14 mouse cellular contexts compared by ENCODE assay signal in genomic region chr11:115906116-115906515, GRCm38 (mm10). TPM values are rescaled to one million over a fixed set of nuclear protein-coding genes. Genes with fewer than 3 reads are reported as not detected.
DNase-seq lines count a peak whose midpoint lies in the region; ATAC-seq and TF ChIP-seq lines count a peak whose summit lies in the region.
"Had no signal": no experiment of that assay in that cellular context is flagged by ENCODE, and none has a peak within 500 bp of the region (broad histone marks: within the 10 kb centered on the region; RNA-seq: fewer than 3 reads in every experiment).

No protein-coding gene starts in this region.

- no peak overlapping the region for H3K4me3 ChIP-seq in hindbrain, embryonic 10.5 days
- H3K4me3 ChIP-seq in hindbrain, embryonic 14.5 days (replicated peaks; ENCODE audit: low read length): no peak overlapping the region
- H3K4me3 ChIP-seq in stomach, postnatal 0 days (ENCODE audit: low read depth, low read length): no peak overlapping the region

- H3K4me2 ChIP-seq in hindbrain, embryonic 14.5 days (replicated peaks): no peak overlapping the region
- no peak overlapping the region for H3K4me2 ChIP-seq in stomach, postnatal 0 days (replicated peaks; ENCODE audit: low read depth)

- 62% methylated on average over 3 of the region's 3 CpGs for WGBS in hindbrain, embryonic 10.5 days
- WGBS in hindbrain, embryonic 14.5 days: 78% methylated on average over 3 of the region's 3 CpGs
- 76% methylated on average over 3 of the region's 3 CpGs for WGBS in stomach, postnatal 0 days

- no peak for TF ChIP-seq EP300 in stomach, postnatal 0 days (optimal IDR thresholded peaks at IDR 0.05)

- no peak overlapping the region for H3K9ac ChIP-seq in hindbrain, embryonic 14.5 days
- H3K9ac ChIP-seq in stomach, postnatal 0 days (ENCODE audit: low read length): peak overlapping the region; percentile 28; the same call in 1 of the 2 replicates

- no peak for TF ChIP-seq CTCF in stomach, postnatal 0 days (IDR thresholded peaks at IDR 0.05; ENCODE audit: low read depth)

- H3K27ac ChIP-seq in hindbrain, embryonic 10.5 days: peak overlapping the region; percentile 80
- H3K27ac ChIP-seq in hindbrain, embryonic 14.5 days: no peak overlapping the region
- peak overlapping the region; percentile 90 for H3K27ac ChIP-seq in stomach, postnatal 0 days (replicated peaks)

- DNase-seq in hindbrain, embryonic 10.5 days (ENCODE audit: low spot score): no peak
- DNase-seq in hindbrain, embryonic 14.5 days (ENCODE audit: low spot score): no peak
- DNase-seq in testis, postnatal 10 days (ENCODE audit: low spot score): peak; percentile 37
- DNase-seq in testis, postnatal 14 days (ENCODE audit: low spot score): no peak
- DNase-seq in kidney, postnatal 14 days: peak; percentile 39
- DNase-seq in stomach, postnatal 0 days (ENCODE audit: low spot score): no peak
- no peak for DNase-seq in layer of hippocampus, adult 18-20 months (ENCODE audit: low spot score in 2 of 2)

- peaks cover 47% of the 10 kb centered on the region for H3K36me3 ChIP-seq in hindbrain, embryonic 10.5 days
- 0 out of 2 replicates have a peak, but pooled peaks cover 8% of the 10 kb centered on the region for H3K36me3 ChIP-seq in hindbrain, embryonic 14.5 days (replicated peaks; ENCODE audit: control insufficient read depth, insufficient read depth)
- H3K36me3 ChIP-seq in stomach, postnatal 0 days (ENCODE audit: control insufficient read depth, insufficient read depth, low read length): no peaks in the 10 kb centered on the region

- no peak for ATAC-seq in hindbrain, embryonic 14.5 days (ENCODE audit: low FRiP score)
- no peak for ATAC-seq in stomach, postnatal 0 days (ENCODE audit: low FRiP score, low TSS enrichment)
- no peak for ATAC-seq in CD4-positive, CD25-positive, alpha-beta regulatory T cell, adult 4 months
- ATAC-seq: inflammation-experienced regulatory T-cells, adult 6 months had no signal

- peaks cover 55% of the 10 kb centered on the region for H3K4me1 ChIP-seq in hindbrain, embryonic 10.5 days (replicated peaks)
- H3K4me1 ChIP-seq in hindbrain, embryonic 14.5 days (replicated peaks; ENCODE audit: control insufficient read depth, insufficient read depth, low read length): no peaks in the 10 kb centered on the region
- H3K4me1 ChIP-seq in stomach, postnatal 0 days (replicated peaks; ENCODE audit: control insufficient read depth, insufficient read depth): peaks cover 15% of the 10 kb centered on the region

- no peaks in the 10 kb centered on the region for H3K27me3 ChIP-seq in hindbrain, embryonic 10.5 days (ENCODE audit: insufficient read depth, poor library complexity, severe bottlenecking)
- no peaks in the 10 kb centered on the region for H3K27me3 ChIP-seq in hindbrain, embryonic 14.5 days (ENCODE audit: control insufficient read depth, insufficient read depth, low read length)
- H3K27me3 ChIP-seq in stomach, postnatal 0 days (ENCODE audit: control insufficient read depth, insufficient read depth, low read length): no peaks in the 10 kb centered on the region
- H3K27me3 ChIP-seq: CH12.LX had no signal

- no peaks in the 10 kb centered on the region for H3K9me3 ChIP-seq in hindbrain, embryonic 10.5 days
- H3K9me3 ChIP-seq in hindbrain, embryonic 14.5 days (ENCODE audit: control insufficient read depth, low read length): no peaks in the 10 kb centered on the region
- no peaks in the 10 kb centered on the region for H3K9me3 ChIP-seq in stomach, postnatal 0 days (ENCODE audit: control insufficient read depth, low read length)

RNA-seq across cellular contexts. Expression of gene Smim6, which starts 5.7 kb away (rescaled TPM):
- 1.4 and 1.6 TPM in 2 replicates for polyA plus RNA-seq in hindbrain, embryonic 10.5 days (2016; fragmentation: Nextera tagmentation; extraction: Ambion mirVana)
- polyA plus RNA-seq in hindbrain, embryonic 14.5 days (2014; fragmentation: Nextera tagmentation; extraction: Ambion mirVana): not detected in 2 replicates
- 184 and 185 TPM in 2 replicates for polyA plus RNA-seq in stomach, postnatal 0 days (2015; fragmentation: Nextera tagmentation; extraction: Ambion mirVana)
- 1 to 10 TPM; 1.9 to 2.8 TPM for polyA plus RNA-seq in CD4-positive, CD25-positive, alpha-beta regulatory T cell, adult 4 months (2017; shearing (Covaris generic))
- not detected for total RNA-seq in layer of hippocampus, adult 18-20 months (2021)
- total RNA-seq: heart, adult 8-10 months; left cerebral cortex, postnatal 10 days; monocyte, adult 5-6 weeks had no signal
- polyA plus RNA-seq: frontal cortex, adult 2 months had no signal

RNA-seq across cellular contexts. Expression of gene Smim5, which starts 6.3 kb away (rescaled TPM):
- polyA plus RNA-seq in hindbrain, embryonic 10.5 days (2016; fragmentation: Nextera tagmentation; extraction: Ambion mirVana): 1.4 and 4.2 TPM in 2 replicates
- polyA plus RNA-seq in hindbrain, embryonic 14.5 days (2014; fragmentation: Nextera tagmentation; extraction: Ambion mirVana): 2.9 and 4.6 TPM in 2 replicates
- polyA plus RNA-seq in stomach, postnatal 0 days (2015; fragmentation: Nextera tagmentation; extraction: Ambion mirVana): 16.8 and 17.9 TPM in 2 replicates
- 1 to 10 TPM in 1 of 2 experiments, under 1 TPM in 1; 0.94 to 1.5 TPM for polyA plus RNA-seq in CD4-positive, CD25-positive, alpha-beta regulatory T cell, adult 4 months (2017; shearing (Covaris generic))
- under 1 TPM; 0.46 to 0.74 TPM for total RNA-seq in layer of hippocampus, adult 18-20 months (2021)

RNA-seq across cellular contexts. Expression of gene Sap30bp, which starts 27.0 kb away (rescaled TPM):
- 44.7 and 52.5 TPM in 2 replicates for polyA plus RNA-seq in hindbrain, embryonic 10.5 days (2016; fragmentation: Nextera tagmentation; extraction: Ambion mirVana)
- 40.5 and 41.8 TPM in 2 replicates for polyA plus RNA-seq in hindbrain, embryonic 14.5 days (2014; fragmentation: Nextera tagmentation; extraction: Ambion mirVana)
- 23.6 and 27.0 TPM in 2 replicates for polyA plus RNA-seq in stomach, postnatal 0 days (2015; fragmentation: Nextera tagmentation; extraction: Ambion mirVana)
- 10 to 100 TPM; 42.0 to 46.9 TPM for polyA plus RNA-seq in CD4-positive, CD25-positive, alpha-beta regulatory T cell, adult 4 months (2017; shearing (Covaris generic))
- total RNA-seq in layer of hippocampus, adult 18-20 months (2021): 10 to 100 TPM; 51.3 to 56.7 TPM

RNA-seq across cellular contexts. Expression of gene Recql5, which starts 27.2 kb away (rescaled TPM):
- 27.3 and 28.8 TPM in 2 replicates for polyA plus RNA-seq in hindbrain, embryonic 10.5 days (2016; fragmentation: Nextera tagmentation; extraction: Ambion mirVana)
- polyA plus RNA-seq in hindbrain, embryonic 14.5 days (2014; fragmentation: Nextera tagmentation; extraction: Ambion mirVana): 16.7 and 17.2 TPM in 2 replicates
- polyA plus RNA-seq in stomach, postnatal 0 days (2015; fragmentation: Nextera tagmentation; extraction: Ambion mirVana): 7.2 and 8.1 TPM in 2 replicates
- polyA plus RNA-seq in CD4-positive, CD25-positive, alpha-beta regulatory T cell, adult 4 months (2017; shearing (Covaris generic)): 10 to 100 TPM; 21.9 to 41.9 TPM
- total RNA-seq in layer of hippocampus, adult 18-20 months (2021): 10 to 100 TPM; 28.6 to 29.4 TPM

RNA-seq across cellular contexts. Expression of gene Myo15b, which starts 47.9 kb away (rescaled TPM):
- 0.19 and 0.21 TPM in 2 replicates for polyA plus RNA-seq in hindbrain, embryonic 10.5 days (2016; fragmentation: Nextera tagmentation; extraction: Ambion mirVana)
- 0.13 TPM in 1 of 2 replicates, not detected in the other for polyA plus RNA-seq in hindbrain, embryonic 14.5 days (2014; fragmentation: Nextera tagmentation; extraction: Ambion mirVana)
- 16.0 and 18.2 TPM in 2 replicates for polyA plus RNA-seq in stomach, postnatal 0 days (2015; fragmentation: Nextera tagmentation; extraction: Ambion mirVana)
- not detected for polyA plus RNA-seq in CD4-positive, CD25-positive, alpha-beta regulatory T cell, adult 4 months (2017; shearing (Covaris generic))
- under 1 TPM; 0.15 to 0.57 TPM for total RNA-seq in layer of hippocampus, adult 18-20 months (2021)
- total RNA-seq: monocyte, adult 5-6 weeks had no signal
- polyA plus RNA-seq: inflammation-experienced regulatory T-cells, adult 6 months had no signal

Comparison
In these comparisons a context has a peak if more than half of its experiments do, and no peak if none do; other contexts are left out.
1. DNase-seq: peak in testis, postnatal 10 days (single experiment) and kidney, postnatal 14 days (single experiment); none in hindbrain, embryonic 10.5 days (single experiment), hindbrain, embryonic 14.5 days (single experiment), testis, postnatal 14 days (single experiment), stomach, postnatal 0 days (single experiment) and layer of hippocampus, adult 18-20 months (0 of 2).
2. RNA of gene Smim6, which starts 5.7 kb away (polyA plus RNA-seq): 184 to 185 TPM in stomach, postnatal 0 days; 1.9 to 2.8 TPM in CD4-positive, CD25-positive, alpha-beta regulatory T cell, adult 4 months, 1.4 to 1.6 TPM in hindbrain, embryonic 10.5 days and not detected in hindbrain, embryonic 14.5 days; every median in the first group is over 10 times any median in the second.